Mouse (Mus musculus) brain, embryonic 14.5 days (tissue): ENCODE data around the gene Klf2.

Experiments used
- CTCF ChIP-seq: fragments of 200-500 bp; IDR thresholded peaks from 2 replicates; pipeline ENCODE4 v1.5.1; 2012; ENCODE audit warnings: inconsistent platforms, mild to moderate bottlenecking, moderate library complexity, borderline replicate concordance; ENCODE audit not compliant: insufficient read depth, insufficient read length; ENCODE audit errors: extremely low read depth
- POLR2A ChIP-seq: fragments of 200-500 bp; IDR thresholded peaks from 2 replicates; pipeline ENCODE4 v1.6.1; 2012; ENCODE audit warnings: mild to moderate bottlenecking, inconsistent platforms, borderline replicate concordance; ENCODE audit not compliant: poor library complexity, insufficient read depth, insufficient read length, severe bottlenecking; ENCODE audit errors: extremely low read depth

DNA sequence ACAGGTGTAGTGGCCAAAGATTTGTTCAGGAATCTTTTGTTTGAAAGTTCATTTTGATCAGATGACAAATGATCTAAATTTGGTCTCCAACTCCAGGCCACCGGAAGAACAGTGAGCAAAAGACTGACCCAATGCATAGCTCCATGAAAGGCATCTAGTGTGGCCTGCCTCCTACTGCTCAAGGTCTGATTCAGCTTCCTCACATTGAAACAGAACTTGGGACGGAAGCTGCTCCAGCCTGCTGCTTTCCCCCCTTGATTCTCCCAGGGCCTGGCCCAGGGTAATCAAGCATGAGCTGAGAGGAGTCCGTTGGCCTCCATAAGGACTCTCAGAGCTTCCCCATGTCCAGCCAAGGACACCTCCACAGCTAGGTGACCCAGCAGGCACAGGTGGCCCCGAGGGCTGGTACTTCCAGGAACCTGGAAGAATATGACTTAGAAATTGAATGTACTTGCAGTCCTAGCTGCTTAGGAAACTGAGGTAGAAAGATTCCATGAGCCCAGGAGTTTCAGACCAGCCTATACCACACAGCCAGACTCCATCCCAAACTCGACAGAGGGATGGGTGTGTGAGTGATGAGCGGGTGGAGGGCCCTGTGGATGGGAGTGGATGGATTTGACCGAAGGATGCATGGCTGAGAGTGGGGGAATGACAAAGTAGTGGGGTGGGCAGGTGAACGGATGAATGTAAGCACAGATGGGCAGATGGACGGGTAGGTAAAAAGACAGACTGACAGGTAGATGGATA is 18.0 kb upstream of the Klf2 start:
- TF ChIP-seq CTCF (no peak), POLR2A (no peak)
